Mouse (Mus musculus): Measurements from ENCODE around the gene Cd274. TPM values are rescaled to one million over a fixed set of nuclear protein-coding genes. Genes with fewer than 3 reads are reported as not detected.

The Cd274 gene
- polyA plus RNA-seq (2014; fragmentation: Nextera tagmentation; extraction: Ambion mirVana): 0.45 and 0.46 TPM in 2 replicates

GRCm38 (mm10) chr19:29366969-29367622 is at the start of gene Cd274, which contains the start of gene Plgrkt:
Gene Cd274 (plus strand): TSS chr19:29367455.
Gene Plgrkt (minus strand): TSS chr19:29367390.
- ATAC-seq (ENCODE audit: insufficient number of reproducible peaks, insufficient read depth, low FRiP score, low read depth): 0 out of 2 replicates have a peak, but pooled peaks have one; percentile 76
- Histone ChIP-seq H3K27ac (ENCODE audit: low read length) (no peak within 1 kb of the TSS), H3K36me3 (ENCODE audit: control insufficient read depth, insufficient read depth, low read length) (no peaks in the 10 kb centered on the region), H3K4me2 (replicated peaks; ENCODE audit: low read depth, low read length) (peak within 1 kb of the TSS; percentile 70), H3K4me3 (ENCODE audit: low read depth, low read length) (peak within 1 kb of the TSS; percentile 54), H3K27me3 (ENCODE audit: control insufficient read depth, insufficient read depth, low read length) (no peaks in the 10 kb centered on the region), H3K4me1 (ENCODE audit: control insufficient read depth, insufficient read depth, low read length) (no peaks in the 10 kb centered on the region), H3K9ac (replicated peaks; ENCODE audit: low read depth, low read length) (peak within 1 kb of the TSS; percentile 11; the same call in 1 of the 2 replicates), H3K9me3 (ENCODE audit: control insufficient read depth, low read depth, low read length) (no peaks in the 10 kb centered on the region)
- 2% methylated on average over 26 of the region's 26 CpGs for WGBS

- WGBS: 60% methylated on average over 8 of the region's 8 CpGs
- Histone ChIP-seq H3K27ac (ENCODE audit: low read length) (no peak overlapping the region), H3K4me3 (ENCODE audit: low read depth, low read length) (no peak overlapping the region), H3K9me3 (ENCODE audit: control insufficient read depth, low read depth, low read length) (no peaks in the 10 kb centered on the region), H3K4me2 (replicated peaks; ENCODE audit: low read depth, low read length) (no peak overlapping the region), H3K36me3 (ENCODE audit: control insufficient read depth, insufficient read depth, low read length) (no peaks in the 10 kb centered on the region), H3K4me1 (ENCODE audit: control insufficient read depth, insufficient read depth, low read length) (no peaks in the 10 kb centered on the region), H3K9ac (replicated peaks; ENCODE audit: low read depth, low read length) (no peak overlapping the region), H3K27me3 (ENCODE audit: control insufficient read depth, insufficient read depth, low read length) (no peaks in the 10 kb centered on the region)
- ATAC-seq (ENCODE audit: insufficient number of reproducible peaks, insufficient read depth, low FRiP score, low read depth): no peak
Observed at GRCm38 (mm10) chr19:29323416-29324049, 43.7 kb upstream of the Cd274 start.

GRCm38 (mm10) chr19:29325053-29325851 is 42.0 kb upstream of the Cd274 start, which contains the start of gene Insl6:
Gene Insl6 (minus strand): TSS chr19:29325356.
- 1% methylated on average over 31 of the region's 31 CpGs for WGBS
- Histone ChIP-seq H3K27ac (ENCODE audit: low read length) (no peak within 1 kb of the TSS), H3K4me1 (ENCODE audit: control insufficient read depth, insufficient read depth, low read length) (no peaks in the 10 kb centered on the region), H3K4me2 (replicated peaks; ENCODE audit: low read depth, low read length) (peak within 1 kb of the TSS; percentile 54), H3K36me3 (ENCODE audit: control insufficient read depth, insufficient read depth, low read length) (no peaks in the 10 kb centered on the region), H3K9ac (replicated peaks; ENCODE audit: low read depth, low read length) (no peak within 1 kb of the TSS), H3K9me3 (ENCODE audit: control insufficient read depth, low read depth, low read length) (no peaks in the 10 kb centered on the region), H3K27me3 (ENCODE audit: control insufficient read depth, insufficient read depth, low read length) (no peaks in the 10 kb centered on the region), H3K4me3 (ENCODE audit: low read depth, low read length) (peak within 1 kb of the TSS; percentile 29)
- peak; percentile 95 for ATAC-seq (ENCODE audit: insufficient number of reproducible peaks, insufficient read depth, low FRiP score, low read depth)

GRCm38 (mm10) chr19:29325852-29326180 is 41.4 kb upstream of the Cd274 start:
- Histone ChIP-seq H3K4me3 (ENCODE audit: low read depth, low read length) (0 out of 2 replicates have a peak overlapping the region, but pooled peaks have one; percentile 29), H3K27ac (ENCODE audit: low read length) (no peak overlapping the region), H3K4me1 (ENCODE audit: control insufficient read depth, insufficient read depth, low read length) (no peaks in the 10 kb centered on the region), H3K4me2 (replicated peaks; ENCODE audit: low read depth, low read length) (peak overlapping the region; percentile 54), H3K27me3 (ENCODE audit: control insufficient read depth, insufficient read depth, low read length) (no peaks in the 10 kb centered on the region), H3K9ac (replicated peaks; ENCODE audit: low read depth, low read length) (no peak overlapping the region), H3K36me3 (ENCODE audit: control insufficient read depth, insufficient read depth, low read length) (no peaks in the 10 kb centered on the region), H3K9me3 (ENCODE audit: control insufficient read depth, low read depth, low read length) (no peaks in the 10 kb centered on the region)
- ATAC-seq (ENCODE audit: insufficient number of reproducible peaks, insufficient read depth, low FRiP score, low read depth): no peak
- WGBS: 44% methylated on average over 9 of the region's 9 CpGs

GRCm38 (mm10) chr19:29326396-29326795 is 40.9 kb upstream of the Cd274 start:
- Histone ChIP-seq H3K27me3 (ENCODE audit: control insufficient read depth, insufficient read depth, low read length) (no peaks in the 10 kb centered on the region), H3K4me2 (replicated peaks; ENCODE audit: low read depth, low read length) (no peak overlapping the region), H3K9me3 (ENCODE audit: control insufficient read depth, low read depth, low read length) (no peaks in the 10 kb centered on the region), H3K9ac (replicated peaks; ENCODE audit: low read depth, low read length) (no peak overlapping the region), H3K4me3 (ENCODE audit: low read depth, low read length) (no peak overlapping the region), H3K27ac (ENCODE audit: low read length) (no peak overlapping the region), H3K4me1 (ENCODE audit: control insufficient read depth, insufficient read depth, low read length) (no peaks in the 10 kb centered on the region), H3K36me3 (ENCODE audit: control insufficient read depth, insufficient read depth, low read length) (no peaks in the 10 kb centered on the region)
- 87% methylated on average over 4 of the region's 4 CpGs for WGBS
- ATAC-seq (ENCODE audit: insufficient number of reproducible peaks, insufficient read depth, low FRiP score, low read depth): no peak

- no peak for ATAC-seq (ENCODE audit: insufficient number of reproducible peaks, insufficient read depth, low FRiP score, low read depth)
- 84% methylated on average over 13 of the region's 13 CpGs for WGBS
- H3K9me3 ChIP-seq (ENCODE audit: control insufficient read depth, low read depth, low read length): no peaks in the 10 kb centered on the region
- H3K4me1 ChIP-seq (ENCODE audit: control insufficient read depth, insufficient read depth, low read length): no peaks in the 10 kb centered on the region
- no peak overlapping the region for H3K4me3 ChIP-seq (ENCODE audit: low read depth, low read length)
- no peaks in the 10 kb centered on the region for H3K36me3 ChIP-seq (ENCODE audit: control insufficient read depth, insufficient read depth, low read length)
- H3K27me3 ChIP-seq (ENCODE audit: control insufficient read depth, insufficient read depth, low read length): no peaks in the 10 kb centered on the region
- H3K4me2 ChIP-seq (replicated peaks; ENCODE audit: low read depth, low read length): no peak overlapping the region
- H3K9ac ChIP-seq (replicated peaks; ENCODE audit: low read depth, low read length): no peak overlapping the region
- H3K27ac ChIP-seq (ENCODE audit: low read length): no peak overlapping the region
Observed at GRCm38 (mm10) chr19:29326822-29327552, 40.3 kb upstream of the Cd274 start.

GRCm38 (mm10) chr19:29334068-29334745 is 33.0 kb upstream of the Cd274 start, which contains the start of gene Rln1:
Gene Rln1 (minus strand): TSS chr19:29334670.
- WGBS: 3% methylated on average over 23 of the region's 23 CpGs
- no peak for ATAC-seq (ENCODE audit: insufficient number of reproducible peaks, insufficient read depth, low FRiP score, low read depth)
- H3K9me3 ChIP-seq (ENCODE audit: control insufficient read depth, low read depth, low read length): no peaks in the 10 kb centered on the region
- peak within 1 kb of the TSS; percentile 78 for H3K4me2 ChIP-seq (replicated peaks; ENCODE audit: low read depth, low read length)
- H3K4me3 ChIP-seq (ENCODE audit: low read depth, low read length): peak within 1 kb of the TSS; percentile 29
- H3K27ac ChIP-seq (ENCODE audit: low read length): no peak within 1 kb of the TSS
- H3K9ac ChIP-seq (replicated peaks; ENCODE audit: low read depth, low read length): no peak within 1 kb of the TSS; the same call in 1 of the 2 replicates
- peaks cover 3% of the 10 kb centered on the region; the same call in 1 of the 2 replicates for H3K4me1 ChIP-seq (ENCODE audit: control insufficient read depth, insufficient read depth, low read length)
- no peaks in the 10 kb centered on the region for H3K27me3 ChIP-seq (ENCODE audit: control insufficient read depth, insufficient read depth, low read length)
- H3K36me3 ChIP-seq (ENCODE audit: control insufficient read depth, insufficient read depth, low read length): no peaks in the 10 kb centered on the region
